Comparison of ENCODE assay signal across 26 mouse cellular contexts in genomic region chr6:128945564-128945963, GRCm38 (mm10). TPM values are rescaled to one million over a fixed set of nuclear protein-coding genes. Genes with fewer than 3 reads are reported as not detected.
DNase-seq lines count a peak whose midpoint lies in the region; ATAC-seq lines count a peak whose summit lies in the region.
"Had no signal": no experiment of that assay in that cellular context is flagged by ENCODE, and none has a peak within 500 bp of the region (broad histone marks: within the 10 kb centered on the region; RNA-seq: fewer than 3 reads in every experiment).

No protein-coding gene starts in this region.

- H3K4me2 ChIP-seq in hindbrain, embryonic 12.5 days (replicated peaks), result no peak overlapping the region
- no peak overlapping the region for H3K4me2 ChIP-seq in midbrain, embryonic 15.5 days
- H3K4me2 ChIP-seq: embryonic facial prominence, embryonic 12.5 days; forebrain, embryonic 13.5 days; forebrain, embryonic 15.5 days had no signal

- H3K9me3 ChIP-seq in hindbrain, embryonic 12.5 days (replicated peaks), result no peaks in the 10 kb centered on the region
- H3K9me3 ChIP-seq in midbrain, embryonic 15.5 days, result no peaks in the 10 kb centered on the region
- H3K9me3 ChIP-seq: forebrain, embryonic 15.5 days had no signal

- H3K4me1 ChIP-seq in hindbrain, embryonic 12.5 days, result no peaks in the 10 kb centered on the region
- H3K4me1 ChIP-seq in midbrain, embryonic 15.5 days, result no peaks in the 10 kb centered on the region
- H3K4me1 ChIP-seq: embryonic facial prominence, embryonic 12.5 days; forebrain, embryonic 13.5 days; forebrain, embryonic 15.5 days had no signal

- H3K27ac ChIP-seq in hindbrain, embryonic 12.5 days, result no peak overlapping the region
- H3K27ac ChIP-seq in midbrain, embryonic 15.5 days, result no peak overlapping the region
- H3K27ac ChIP-seq: embryonic facial prominence, embryonic 10.5 days; embryonic facial prominence, embryonic 12.5 days; forebrain, embryonic 13.5 days; forebrain, embryonic 15.5 days had no signal

- DNase-seq in B cell, adult 2 months, result peak; percentile 20 to 31
- DNase-seq in splenic B cell, adult 2 months (ENCODE audit: low read depth, low spot score), result peak; percentile 55
- DNase-seq in left cerebral cortex, adult 9 months (ENCODE audit: low spot score in 2 of 2), result no peak
- DNase-seq: adrenal gland, adult 8-10 months; adrenal gland, postnatal 14 days; adrenal gland, postnatal 36 days; cerebellum, adult 11-12 months; cerebellum, adult 2 months; cerebellum, adult 9-10 months; cerebellum, postnatal 10 days; cerebellum, postnatal 25 days; forebrain, postnatal 0 days had no signal

- WGBS in hindbrain, embryonic 12.5 days, result 90% methylated on average over 3 of the region's 3 CpGs
- 84% methylated on average over 3 of the region's 3 CpGs for WGBS in midbrain, embryonic 15.5 days

- H3K36me3 ChIP-seq in splenic B cell, adult 2 months (ENCODE audit: control insufficient read depth, insufficient read depth, low read length, poor library complexity, severe bottlenecking), result peaks cover 9% of the 10 kb centered on the region
- H3K36me3 ChIP-seq in hindbrain, embryonic 12.5 days, result no peaks in the 10 kb centered on the region
- H3K36me3 ChIP-seq in midbrain, embryonic 15.5 days (replicated peaks), result no peaks in the 10 kb centered on the region
- H3K36me3 ChIP-seq: embryonic facial prominence, embryonic 10.5 days; embryonic facial prominence, embryonic 12.5 days; forebrain, embryonic 15.5 days; G1E had no signal

- H3K9ac ChIP-seq in hindbrain, embryonic 12.5 days, result no peak overlapping the region
- H3K9ac ChIP-seq in midbrain, embryonic 15.5 days, result no peak overlapping the region
- H3K9ac ChIP-seq: embryonic facial prominence, embryonic 12.5 days; forebrain, embryonic 13.5 days; forebrain, embryonic 15.5 days; forebrain, postnatal 0 days had no signal

- ATAC-seq in granulocyte monocyte progenitor cell, adult 5-6 weeks (replicated peaks; ENCODE audit: poor library complexity, severe bottlenecking), result peak; percentile 55
- no peak for ATAC-seq in hindbrain, embryonic 12.5 days (ENCODE audit: low FRiP score)
- ATAC-seq in midbrain, embryonic 15.5 days (replicated peaks), result no peak
- ATAC-seq: activated CD4-positive, CD25-positive, alpha-beta regulatory T cell, adult 4 months; forebrain, embryonic 13.5 days; forebrain, embryonic 15.5 days; forebrain, postnatal 0 days; Patski had no signal

- H3K4me3 ChIP-seq in hindbrain, embryonic 12.5 days, result no peak overlapping the region
- no peak overlapping the region for H3K4me3 ChIP-seq in midbrain, embryonic 15.5 days
- H3K4me3 ChIP-seq: embryonic facial prominence, embryonic 10.5 days; embryonic facial prominence, embryonic 12.5 days; forebrain, embryonic 13.5 days; forebrain, embryonic 15.5 days had no signal

- H3K27me3 ChIP-seq in splenic B cell, adult 2 months (ENCODE audit: control insufficient read depth, insufficient read depth, low read length, poor library complexity, severe bottlenecking), result no peaks in the 10 kb centered on the region
- no peaks in the 10 kb centered on the region for H3K27me3 ChIP-seq in hindbrain, embryonic 12.5 days
- no peaks in the 10 kb centered on the region for H3K27me3 ChIP-seq in midbrain, embryonic 15.5 days (replicated peaks)
- H3K27me3 ChIP-seq: embryonic facial prominence, embryonic 12.5 days; forebrain, embryonic 13.5 days; forebrain, embryonic 15.5 days; Patski had no signal

RNA-seq across cellular contexts. Expression of gene Clec2g, which starts 11.4 kb away (rescaled TPM):
- not detected in 2 replicates for total RNA-seq in granulocyte monocyte progenitor cell, adult 5-6 weeks (2014; fragmentation: Nextera tagmentation)
- not detected in 2 replicates for total RNA-seq in granulocyte monocyte progenitor cell, adult 5-6 weeks (2017)
- not detected in 2 replicates for polyA plus RNA-seq in hindbrain, embryonic 12.5 days (2016; fragmentation: Nextera tagmentation; extraction: Ambion mirVana)
- not detected in 2 replicates for polyA plus RNA-seq in midbrain, embryonic 15.5 days (2015; fragmentation: Nextera tagmentation; extraction: Ambion mirVana)
- total RNA-seq: forebrain, postnatal 0 days had no signal
- polyA plus RNA-seq: C2C12; cerebellum, adult 2 months; cortical plate, adult 2 months; embryonic facial prominence, embryonic 10.5 days; embryonic facial prominence, embryonic 12.5 days; forebrain, embryonic 11.5 days; forebrain, embryonic 13.5 days; forebrain, embryonic 15.5 days; forebrain, postnatal 0 days; G1E had no signal

RNA-seq across cellular contexts. Expression of gene BC035044, which starts 54.6 kb away (rescaled TPM):
- 231 and 260 TPM in 2 replicates for total RNA-seq in granulocyte monocyte progenitor cell, adult 5-6 weeks (2014; fragmentation: Nextera tagmentation)
- 296 and 376 TPM in 2 replicates for total RNA-seq in granulocyte monocyte progenitor cell, adult 5-6 weeks (2017)
- polyA plus RNA-seq in hindbrain, embryonic 12.5 days (2016; fragmentation: Nextera tagmentation; extraction: Ambion mirVana), result 0.35 and 0.57 TPM in 2 replicates
- polyA plus RNA-seq in midbrain, embryonic 15.5 days (2015; fragmentation: Nextera tagmentation; extraction: Ambion mirVana), result 0.51 and 0.62 TPM in 2 replicates
- polyA plus RNA-seq: C2C12, G1E, Patski had no signal

RNA-seq across cellular contexts. Expression of gene Clec2i, which starts 58.2 kb away (rescaled TPM):
- total RNA-seq in granulocyte monocyte progenitor cell, adult 5-6 weeks (2014; fragmentation: Nextera tagmentation), result 4.2 and 4.6 TPM in 2 replicates
- total RNA-seq in granulocyte monocyte progenitor cell, adult 5-6 weeks (2017), result 9.5 and 14.1 TPM in 2 replicates
- not detected in 2 replicates for polyA plus RNA-seq in hindbrain, embryonic 12.5 days (2016; fragmentation: Nextera tagmentation; extraction: Ambion mirVana)
- polyA plus RNA-seq in midbrain, embryonic 15.5 days (2015; fragmentation: Nextera tagmentation; extraction: Ambion mirVana), result 0.06 TPM in 1 of 2 replicates, not detected in the other
- total RNA-seq: adrenal gland, postnatal 36 days; forebrain, postnatal 0 days had no signal
- polyA plus RNA-seq: C2C12; cerebellum, adult 2 months; cortical plate, adult 2 months; embryonic facial prominence, embryonic 10.5 days; embryonic facial prominence, embryonic 12.5 days; embryonic facial prominence, embryonic 14.5 days; forebrain, embryonic 11.5 days; forebrain, embryonic 13.5 days; forebrain, embryonic 15.5 days; G1E; Patski had no signal

Comparison
In these comparisons a context has a peak if more than half of its experiments do, and no peak if none do; other contexts are left out.
1. DNase-seq: peak in B cell, adult 2 months (2 of 2) and splenic B cell, adult 2 months (single experiment); none in left cerebral cortex, adult 9 months (0 of 2).